Mouse (Mus musculus) midbrain, embryonic 16.5 days (tissue): ENCODE measurements around the gene 2810408A11Rik. TPM values are rescaled to one million over a fixed set of nuclear protein-coding genes. Genes with fewer than 3 reads are reported as not detected.

Experiments used
- ATAC-seq: fragments of 200-750 bp; cut with Nextera tagmentation; 2 replicates; pipeline ENCODE4 v1.8.0; 2017; ENCODE audit warnings: moderate TSS enrichment
- H3K27ac ChIP-seq: fragments of 300-500 bp; sonication (generic); 2 replicates; pipeline ENCODE4 v1.5.1; 2014; ENCODE audit warnings: mild to moderate bottlenecking, low read length, mixed read lengths
- H3K27me3 ChIP-seq: fragments of 300-500 bp; sonication (generic); 2 replicates; pipeline ENCODE4 v1.6.1; 2014; ENCODE audit warnings: low read depth, low read length, mixed read lengths; ENCODE audit not compliant: control insufficient read depth, insufficient read depth
- H3K36me3 ChIP-seq: fragments of 300-500 bp; sonication (generic); 2 replicates; pipeline ENCODE4 v1.6.1; 2014; ENCODE audit warnings: mild to moderate bottlenecking, low read length, moderate library complexity, mixed read lengths; ENCODE audit not compliant: control insufficient read depth, insufficient read depth
- H3K4me1 ChIP-seq: fragments of 300-500 bp; sonication (generic); 2 replicates; pipeline ENCODE4 v1.6.1; 2014; ENCODE audit warnings: mild to moderate bottlenecking, low read length, mixed read lengths; ENCODE audit not compliant: control insufficient read depth, insufficient read depth
- H3K4me2 ChIP-seq: fragments of 300-500 bp; sonication (generic); 2 replicates; pipeline ENCODE4 v1.6.1; 2014; ENCODE audit warnings: mild to moderate bottlenecking, low read length, mixed read lengths
- H3K4me3 ChIP-seq: fragments of 300-500 bp; sonication (generic); 2 replicates; pipeline ENCODE4 v1.5.1; 2014; ENCODE audit warnings: low read depth, mild to moderate bottlenecking, low read length, moderate library complexity, mixed read lengths
- H3K9ac ChIP-seq: fragments of 300-500 bp; sonication (generic); 2 replicates; pipeline ENCODE4 v1.6.1; 2014; ENCODE audit warnings: low read depth, low read length, mixed read lengths
- H3K9me3 ChIP-seq: fragments of 300-500 bp; sonication (generic); replicated peaks from 2 replicates; pipeline ENCODE4 v1.6.1; 2014; ENCODE audit warnings: mild to moderate bottlenecking, low read length, mixed read lengths; ENCODE audit not compliant: control insufficient read depth, poor library complexity, severe bottlenecking
- WGBS: fragments of 180-500 bp; shearing (Covaris S2); extraction: QIAGEN DNeasy Blood & Tissue Kit; methylation state at CpG from one replicate; pipeline ENCODE4 v1.1.7; 2014; 5-methylcytosine and 5-hydroxymethylcytosine counted together
- polyA plus RNA-seq: library from polyadenylated mRNA; unstranded; fragments of >200 nt; fragmentation: Nextera tagmentation; extraction: Ambion mirVana; gene quantifications from 2 replicates; pipeline ENCODE4 v1.2.1, GENCODE M21; 2015

The 2810408A11Rik gene
- polyA plus RNA-seq, 1 experiment from 2014 or later = 6.6 TPM

GRCm38 (mm10) chr11:69895291-69895690 is 5.5 kb downstream of the 2810408A11Rik start, which contains the start of gene Acap1:
TSS of gene Acap1 (minus strand) at chr11:69895539.
- Histone ChIP-seq H3K27ac (no peak within 1 kb of the TSS), H3K4me1 (peaks cover 11% of the 10 kb centered on the region), H3K9me3 (no peaks in the 10 kb centered on the region), H3K27me3 (no peaks in the 10 kb centered on the region), H3K4me2 (no peak within 1 kb of the TSS), H3K4me3 (no peak within 1 kb of the TSS), H3K36me3 (no peaks in the 10 kb centered on the region), H3K9ac (no peak within 1 kb of the TSS)
- 78% methylated on average over 4 of the region's 4 CpGs for WGBS
- no peak for ATAC-seq

- Histone ChIP-seq H3K27me3 (no peaks in the 10 kb centered on the region), H3K9ac (no peak overlapping the region), H3K36me3 (no peaks in the 10 kb centered on the region), H3K4me1 (peaks cover 8% of the 10 kb centered on the region), H3K9me3 (no peaks in the 10 kb centered on the region), H3K27ac (no peak overlapping the region), H3K4me2 (no peak overlapping the region), H3K4me3 (no peak overlapping the region)
- no peak for ATAC-seq
- WGBS = 80% methylated on average over 5 of the region's 5 CpGs
Measured at GRCm38 (mm10) chr11:69894671-69895070, 6.1 kb downstream of the 2810408A11Rik start.

GRCm38 (mm10) chr11:69891482-69891881 is 9.3 kb downstream of the 2810408A11Rik start:
- 71% methylated on average over 4 of the region's 4 CpGs for WGBS
- no peaks in the 10 kb centered on the region for H3K9me3 ChIP-seq
- no peak overlapping the region for H3K4me3 ChIP-seq
- no peak overlapping the region for H3K9ac ChIP-seq
- no peaks in the 10 kb centered on the region for H3K36me3 ChIP-seq
- ATAC-seq = no peak
- no peaks in the 10 kb centered on the region for H3K27me3 ChIP-seq
- H3K4me2 ChIP-seq = no peak overlapping the region
- no peaks in the 10 kb centered on the region for H3K4me1 ChIP-seq
- no peak overlapping the region for H3K27ac ChIP-seq

- Histone ChIP-seq H3K36me3 (no peaks in the 10 kb centered on the region), H3K27me3 (no peaks in the 10 kb centered on the region; the same call in 1 of the 2 replicates), H3K27ac (no peak overlapping the region), H3K9ac (no peak overlapping the region), H3K9me3 (no peaks in the 10 kb centered on the region), H3K4me1 (no peaks in the 10 kb centered on the region), H3K4me3 (no peak overlapping the region), H3K4me2 (no peak overlapping the region)
- ATAC-seq = no peak
- WGBS = 77% methylated on average over 8 of the region's 8 CpGs
Measured at GRCm38 (mm10) chr11:69886907-69887635, 13.7 kb downstream of the 2810408A11Rik start.

GRCm38 (mm10) chr11:69884663-69885062 is 16.1 kb downstream of the 2810408A11Rik start:
- H3K9me3 ChIP-seq = no peaks in the 10 kb centered on the region
- no peak overlapping the region for H3K4me2 ChIP-seq
- 88% methylated on average over 8 of the region's 8 CpGs for WGBS
- peaks cover 4% of the 10 kb centered on the region for H3K27me3 ChIP-seq
- H3K4me1 ChIP-seq = peaks cover 10% of the 10 kb centered on the region; the same call in 1 of the 2 replicates
- H3K9ac ChIP-seq = no peak overlapping the region
- ATAC-seq = no peak
- no peak overlapping the region for H3K4me3 ChIP-seq
- no peak overlapping the region for H3K27ac ChIP-seq
- no peaks in the 10 kb centered on the region for H3K36me3 ChIP-seq

- peaks cover 10% of the 10 kb centered on the region; the same call in 1 of the 2 replicates for H3K4me1 ChIP-seq
- no peak overlapping the region for H3K4me3 ChIP-seq
- no peak overlapping the region for H3K27ac ChIP-seq
- no peaks in the 10 kb centered on the region for H3K9me3 ChIP-seq
- peaks cover 4% of the 10 kb centered on the region for H3K27me3 ChIP-seq
- H3K4me2 ChIP-seq = no peak overlapping the region
- ATAC-seq = no peak
- WGBS = 83% methylated on average over 9 of the region's 9 CpGs
- no peak overlapping the region for H3K9ac ChIP-seq
- no peaks in the 10 kb centered on the region for H3K36me3 ChIP-seq
Measured at GRCm38 (mm10) chr11:69884240-69884639, 16.5 kb downstream of the 2810408A11Rik start.

- Histone ChIP-seq H3K4me3 (no peak overlapping the region), H3K9ac (no peak overlapping the region), H3K36me3 (no peaks in the 10 kb centered on the region), H3K27ac (no peak overlapping the region), H3K4me1 (peaks cover 10% of the 10 kb centered on the region; the same call in 1 of the 2 replicates), H3K27me3 (peaks cover 4% of the 10 kb centered on the region), H3K9me3 (no peaks in the 10 kb centered on the region), H3K4me2 (no peak overlapping the region)
- 89% methylated on average over 8 of the region's 8 CpGs for WGBS
- ATAC-seq = no peak
Measured at GRCm38 (mm10) chr11:69883527-69884151, 17.1 kb downstream of the 2810408A11Rik start.

- no peaks in the 10 kb centered on the region for H3K9me3 ChIP-seq
- H3K27me3 ChIP-seq = peaks cover 4% of the 10 kb centered on the region
- H3K4me2 ChIP-seq = no peak overlapping the region
- WGBS = 67% methylated on average over 4 of the region's 4 CpGs
- H3K27ac ChIP-seq = no peak overlapping the region
- H3K4me1 ChIP-seq = peaks cover 10% of the 10 kb centered on the region; the same call in 1 of the 2 replicates
- no peak overlapping the region for H3K9ac ChIP-seq
- no peak overlapping the region for H3K4me3 ChIP-seq
- ATAC-seq = no peak
- no peaks in the 10 kb centered on the region for H3K36me3 ChIP-seq
Measured at GRCm38 (mm10) chr11:69883066-69883465, 17.7 kb downstream of the 2810408A11Rik start.
